Comparison of ENCODE assay signal across 8 mouse cellular contexts in genomic region chr11:70539877-70540587, GRCm38 (mm10). TPM values are rescaled to one million over a fixed set of nuclear protein-coding genes. Genes with fewer than 3 reads are reported as not detected.
DNase-seq lines count a peak whose midpoint lies in the region; ATAC-seq and TF ChIP-seq lines count a peak whose summit lies in the region.

Gene Pld2, plus strand, starts transcription at chr11:70540064.

- peak within 1 kb of the TSS; percentile 45 to 51 for H3K4me3 ChIP-seq in MEL (ENCODE audit: control insufficient read depth in 1 of 2, insufficient read depth in 1 of 2, low read depth in 2 of 2, low read length in 2 of 2)
- peak within 1 kb of the TSS; percentile 36 for H3K4me3 ChIP-seq in cerebellum, adult 2 months (replicated peaks; ENCODE audit: insufficient read depth, low read depth, low read length)
- peak within 1 kb of the TSS; percentile 51 for H3K4me3 ChIP-seq in hindbrain, embryonic 11.5 days (ENCODE audit: low read depth, low read length)

- H3K9me3 ChIP-seq in MEL (replicated peaks; ENCODE audit: insufficient read depth, low read length) = no peaks in the 10 kb centered on the region
- no peaks in the 10 kb centered on the region for H3K9me3 ChIP-seq in hindbrain, embryonic 11.5 days (ENCODE audit: control insufficient read depth, low read length)

- TF ChIP-seq POLR2A in MEL (IDR thresholded peaks at IDR 0.05; ENCODE audit: control insufficient read depth in 1 of 2, insufficient read depth in 1 of 2, low read depth in 1 of 2, low read length in 2 of 2, poor library complexity in 1 of 2) = no peak; a peak in 1 of 4 replicates
- no peak for TF ChIP-seq POLR2A in cerebellum, adult 2 months (IDR thresholded peaks at IDR 0.05; ENCODE audit: borderline replicate concordance, insufficient read depth, low read length)

- H3K27ac ChIP-seq in MEL (ENCODE audit: control insufficient read depth, low read depth, low read length) = no peak within 1 kb of the TSS
- H3K27ac ChIP-seq in cerebellum, adult 2 months (ENCODE audit: insufficient read depth, low read length) = no peak within 1 kb of the TSS
- no peak within 1 kb of the TSS for H3K27ac ChIP-seq in hindbrain, embryonic 11.5 days (ENCODE audit: low read depth, low read length)

- H3K36me3 ChIP-seq in MEL (ENCODE audit: control insufficient read depth in 1 of 2, insufficient read depth in 2 of 2, low read length in 2 of 2) = no peaks in the 10 kb centered on the region
- H3K36me3 ChIP-seq in hindbrain, embryonic 11.5 days (ENCODE audit: control insufficient read depth, insufficient read depth, low read length) = no peaks in the 10 kb centered on the region

- peak; percentile 25 for TF ChIP-seq RAD21 in MEL (IDR thresholded peaks at IDR 0.05; ENCODE audit: low read depth, low read length)

- peak; percentile 74 for ATAC-seq in hindbrain, embryonic 11.5 days (ENCODE audit: low FRiP score)

- peaks cover 0 to 3% of the 10 kb centered on the region in 2 experiments; a peak in 2 of 4 replicates for H3K4me1 ChIP-seq in MEL (ENCODE audit: control insufficient read depth in 1 of 2, insufficient read depth in 2 of 2, low read length in 2 of 2)
- H3K4me1 ChIP-seq in cerebellum, adult 2 months (ENCODE audit: control insufficient read depth, insufficient read depth, low read length) = no peaks in the 10 kb centered on the region
- no peaks in the 10 kb centered on the region for H3K4me1 ChIP-seq in hindbrain, embryonic 11.5 days (replicated peaks; ENCODE audit: control insufficient read depth, insufficient read depth, low read length)

- 1% methylated on average over 59 of the region's 65 CpGs for WGBS in cerebellum, adult 2 months
- WGBS in hindbrain, embryonic 11.5 days = under 1% methylated on average over 54 of the region's 65 CpGs

- H3K27me3 ChIP-seq in MEL (ENCODE audit: control insufficient read depth in 1 of 2, insufficient read depth in 2 of 2, low read length in 2 of 2) = peaks cover 11 to 14% of the 10 kb centered on the region in 2 experiments
- H3K27me3 ChIP-seq in cerebellum, adult 2 months (ENCODE audit: control insufficient read depth, insufficient read depth, low read length) = no peaks in the 10 kb centered on the region
- H3K27me3 ChIP-seq in hindbrain, embryonic 11.5 days (ENCODE audit: control insufficient read depth, insufficient read depth, low read length) = peaks cover 7% of the 10 kb centered on the region

- TF ChIP-seq EP300 in MEL (IDR thresholded peaks at IDR 0.05; ENCODE audit: low read depth in 1 of 2, low read length in 2 of 2) = no peak

- peak within 1 kb of the TSS; percentile 93 for H3K4me2 ChIP-seq in hindbrain, embryonic 11.5 days (replicated peaks; ENCODE audit: low read depth, low read length)

- peak within 1 kb of the TSS; percentile 28 for H3K9ac ChIP-seq in MEL (ENCODE audit: control insufficient read depth, low read depth, low read length, poor library complexity, severe bottlenecking)
- H3K9ac ChIP-seq in hindbrain, embryonic 11.5 days (ENCODE audit: low read depth, low read length) = peak within 1 kb of the TSS; percentile 59

- H3K79me2 ChIP-seq in MEL (ENCODE audit: control insufficient read depth, insufficient read depth, low read length, poor library complexity) = no peaks in the 10 kb centered on the region; the same call in 1 of the 2 replicates

- TF ChIP-seq CTCF in MEL (IDR thresholded peaks at IDR 0.05 in 2 of 3, conservative IDR thresholded peaks at IDR 0.05 in 1 of 3; ENCODE audit: control insufficient read depth in 1 of 3, insufficient read depth in 1 of 3, low read depth in 2 of 3, low read length in 3 of 3, poor library complexity in 1 of 3, severe bottlenecking in 1 of 3) = peak in 2 of 3 experiments; percentile 50 to 59; a peak in 4 of 6 replicates
- TF ChIP-seq CTCF in cerebellum, adult 2 months (IDR thresholded peaks at IDR 0.05; ENCODE audit: borderline replicate concordance, insufficient read depth, low read depth, low read length) = peak; percentile 31; the same call in 1 of the 2 replicates

- DNase-seq in MEL (ENCODE audit: low read depth, low spot score) = peak; percentile 83
- DNase-seq in cerebellum, adult 2 months = peak; percentile 45 to 57
- peak; percentile 73 to 79 for DNase-seq in frontal cortex, postnatal 10 days (ENCODE audit: low spot score in 2 of 2)
- peak; percentile 90 for DNase-seq in hindbrain, embryonic 11.5 days (ENCODE audit: low spot score)
- DNase-seq in layer of hippocampus, postnatal 25 days (ENCODE audit: extremely low spot score in 1 of 2, low spot score in 1 of 2) = peak; percentile 68 to 71
- peak; percentile 93 for DNase-seq in lung, postnatal 14 days
- peak; percentile 92 for DNase-seq in ovary, postnatal 36 days (ENCODE audit: low spot score)
- peak; percentile 89 for DNase-seq in thymus, postnatal 14 days

TF ChIP-seq in MEL, 35 proteins besides CTCF, POLR2A, EP300 and RAD21:
- TF ChIP-seq GATA1 (IDR thresholded peaks at IDR 0.05; ENCODE audit: low read depth, low read length) = no peak
- no peak for TF ChIP-seq ETS1 (IDR thresholded peaks at IDR 0.05; ENCODE audit: low read depth, low read length)
- TF ChIP-seq ZKSCAN1 (IDR thresholded peaks at IDR 0.05; ENCODE audit: low read depth, low read length) = no peak
- no peak for TF ChIP-seq E2F4 (IDR thresholded peaks at IDR 0.05; ENCODE audit: borderline replicate concordance, low read depth, low read length)
- 0 out of 2 replicates have a peak, but pooled peaks have one; percentile 41 for TF ChIP-seq UBTF (IDR thresholded peaks at IDR 0.05; ENCODE audit: borderline replicate concordance, insufficient read depth, low read depth, low read length)
- no peak for TF ChIP-seq MEF2A (IDR thresholded peaks at IDR 0.05; ENCODE audit: extremely low read depth, insufficient replicate concordance, low read depth, low read length, poor library complexity, severe bottlenecking)
- TF ChIP-seq RCOR1 (IDR thresholded peaks at IDR 0.05; ENCODE audit: low read depth, low read length) = no peak
- no peak for TF ChIP-seq POLR2AphosphoS5 (IDR thresholded peaks at IDR 0.05; ENCODE audit: borderline replicate concordance, low read depth, low read length)
- TF ChIP-seq BHLHE40 (IDR thresholded peaks at IDR 0.05; ENCODE audit: borderline replicate concordance, low read depth, low read length) = no peak
- TF ChIP-seq ZC3H11A (IDR thresholded peaks at IDR 0.05; ENCODE audit: low read depth, low read length) = no peak
- no peak for TF ChIP-seq NELFE (IDR thresholded peaks at IDR 0.05; ENCODE audit: low read depth, low read length)
- TF ChIP-seq MYC (IDR thresholded peaks at IDR 0.05; ENCODE audit: low read depth, low read length) = no peak
- peak; percentile 28; the same call in 1 of the 2 replicates for TF ChIP-seq SIN3A (IDR thresholded peaks at IDR 0.05; ENCODE audit: low read length)
- no peak for TF ChIP-seq CHD2 (IDR thresholded peaks at IDR 0.05; ENCODE audit: low read length)
- TF ChIP-seq GABPA (IDR thresholded peaks at IDR 0.05; ENCODE audit: low read depth, low read length) = no peak
- TF ChIP-seq MAFK (IDR thresholded peaks at IDR 0.05; ENCODE audit: borderline replicate concordance, low read depth, low read length) = no peak
- TF ChIP-seq HCFC1 (IDR thresholded peaks at IDR 0.05; ENCODE audit: low read depth, low read length) = no peak
- no peak for TF ChIP-seq JUND (IDR thresholded peaks at IDR 0.05; ENCODE audit: low read depth, low read length)
- peak; percentile 59 for TF ChIP-seq SMC3 (IDR thresholded peaks at IDR 0.05; ENCODE audit: low read depth, low read length)
- TF ChIP-seq MYB (IDR thresholded peaks at IDR 0.05; ENCODE audit: low read depth, low read length) = no peak
- TF ChIP-seq ELF1 (IDR thresholded peaks at IDR 0.05; ENCODE audit: low read depth, low read length) = no peak
- no peak for TF ChIP-seq POLR2AphosphoS2 (IDR thresholded peaks at IDR 0.05; ENCODE audit: low read length)
- no peak for TF ChIP-seq CHD1 (IDR thresholded peaks at IDR 0.05; ENCODE audit: low read depth, low read length)
- TF ChIP-seq USF1 (IDR thresholded peaks at IDR 0.05; ENCODE audit: low read depth, low read length) = no peak
- no peak for TF ChIP-seq USF2 (IDR thresholded peaks at IDR 0.05; ENCODE audit: borderline replicate concordance in 1 of 2, insufficient read depth in 1 of 2, low read depth in 1 of 2, low read length in 2 of 2)
- no peak for TF ChIP-seq ZNF384 (IDR thresholded peaks at IDR 0.05; ENCODE audit: low read depth, low read length)
- peak; percentile 72 for TF ChIP-seq NRF1 (IDR thresholded peaks at IDR 0.05; ENCODE audit: insufficient read depth, low read depth, low read length, poor library complexity, severe bottlenecking)
- 0 out of 2 replicates have a peak, but pooled peaks have one; percentile 8 for TF ChIP-seq TCF12 (IDR thresholded peaks at IDR 0.05; ENCODE audit: low read depth, low read length)
- TF ChIP-seq MAX (IDR thresholded peaks at IDR 0.05; ENCODE audit: low read length) = no peak
- no peak for TF ChIP-seq TAL1 (IDR thresholded peaks at IDR 0.05; ENCODE audit: low read length)
- no peak for TF ChIP-seq TBP (IDR thresholded peaks at IDR 0.05; ENCODE audit: low read depth, low read length)
- TF ChIP-seq MAZ (IDR thresholded peaks at IDR 0.05; ENCODE audit: low read depth, low read length) = no peak
- TF ChIP-seq MXI1 (IDR thresholded peaks at IDR 0.05; ENCODE audit: low read depth, low read length) = 0 out of 2 replicates have a peak, but pooled peaks have one; percentile 24
- TF ChIP-seq KAT2A (conservative IDR thresholded peaks at IDR 0.05; ENCODE audit: low read depth, low read length) = no peak
- no peak for TF ChIP-seq ZMIZ1 (IDR thresholded peaks at IDR 0.05; ENCODE audit: low read depth, low read length)

RNA-seq across cellular contexts. Expression of gene Pld2, which starts in this region (rescaled TPM):
- total RNA-seq in MEL (2012; rRNA removed) = 0.07 and 0.15 TPM in 2 replicates
- polyA plus RNA-seq in MEL (2012; ENCODE audit: insufficient read depth in 1 of 2, insufficient read length in 2 of 2, low read depth in 1 of 2, low replicate concordance in 2 of 2, missing spikeins in 1 of 2) = under 1 TPM in 1 of 2 experiments, not detected in 1; 0.39 TPM
- polyA plus RNA-seq in cerebellum, adult 2 months (2012; rRNA removed) = 19.2 and 21.3 TPM in 2 replicates
- polyA plus RNA-seq in hindbrain, embryonic 11.5 days (2014; fragmentation: Nextera tagmentation; extraction: Ambion mirVana) = 2.5 and 2.9 TPM in 2 replicates
- total RNA-seq in layer of hippocampus, postnatal 25 days (2021) = 10 to 100 TPM; 16.2 to 18.9 TPM

Comparison
In these comparisons a context has a peak if more than half of its experiments do, and no peak if none do; other contexts are left out.
1. RNA of gene Pld2 (total RNA-seq): 16.2 to 18.9 TPM in layer of hippocampus, postnatal 25 days; 0.07 to 0.15 TPM in MEL; every median in the first group is over 10 times any median in the second.
2. Peak in DNase-seq, H3K4me3 ChIP-seq and H3K9ac ChIP-seq in MEL; RNA of the gene not detected or under 1 TPM.
3. Peak in every context shown above with its lines, with median percentiles within 50 percentile points of each other: DNase-seq and H3K4me3 ChIP-seq.